Mouse (Mus musculus) bone marrow macrophage, adult 2 months (primary cell): Measurements from ENCODE around the gene Ppm1j.

Experiments
- CTCF ChIP-seq: IDR thresholded peaks from 2 replicates; pipeline ENCODE4 v1.5.1; 2012; ENCODE audit warnings: low read depth, mild to moderate bottlenecking, low read length, moderate library complexity
- POLR2A ChIP-seq: IDR thresholded peaks from 2 replicates; pipeline ENCODE4 v1.6.1; 2012; ENCODE audit warnings: mild to moderate bottlenecking, low read depth, low read length, borderline replicate concordance

- TF ChIP-seq POLR2A (no peak), CTCF (no peak)
These were observed 37.9 kb downstream of the Ppm1j start for GRCm38 (mm10) chr3:104818749-104819134.
